Mouse (Mus musculus) midbrain, postnatal 0 days (tissue): ENCODE results near the gene Cd6. TPM values are rescaled to one million over a fixed set of nuclear protein-coding genes. Genes with fewer than 3 reads are reported as not detected.

Experiments
- ATAC-seq: fragments of 200-750 bp; cut with Nextera tagmentation; 2 replicates; pipeline ENCODE4 v1.8.0; 2017; ENCODE audit warnings: moderate number of reproducible peaks, mild to moderate bottlenecking, moderate TSS enrichment, moderate library complexity; ENCODE audit not compliant: low FRiP score
- DNase-seq: peaks from one replicate; pipeline ENCODE4 v3.0.0-alpha.2; 2015; ENCODE audit warnings: low spot score
- H3K27ac ChIP-seq: fragments of 300-500 bp; sonication (generic); 2 replicates; pipeline ENCODE4 v1.5.1; 2014; ENCODE audit warnings: low read depth, mild to moderate bottlenecking, low read length, mixed read lengths
- H3K27me3 ChIP-seq: fragments of 300-500 bp; sonication (generic); 2 replicates; pipeline ENCODE4 v1.6.1; 2014; ENCODE audit warnings: low read length, control low read depth, mixed read lengths; ENCODE audit not compliant: insufficient read depth
- H3K36me3 ChIP-seq: fragments of 300-500 bp; sonication (generic); 2 replicates; pipeline ENCODE4 v1.6.1; 2014; ENCODE audit warnings: low read length, control low read depth, mixed read lengths; ENCODE audit not compliant: insufficient read depth
- H3K4me1 ChIP-seq: fragments of 300-500 bp; sonication (generic); 2 replicates; pipeline ENCODE4 v1.6.1; 2014; ENCODE audit warnings: mild to moderate bottlenecking, control low read depth, antibody characterized with exemption, low read length, mixed read lengths; ENCODE audit not compliant: insufficient read depth
- H3K4me2 ChIP-seq: fragments of 300-500 bp; sonication (generic); 2 replicates; pipeline ENCODE4 v1.6.1; 2014; ENCODE audit warnings: low read depth, mild to moderate bottlenecking, low read length, mixed read lengths; ENCODE audit not compliant: poor library complexity, severe bottlenecking
- H3K4me3 ChIP-seq: fragments of 300-500 bp; sonication (generic); 2 replicates; pipeline ENCODE4 v1.5.1; 2014; ENCODE audit warnings: low read depth, mild to moderate bottlenecking, low read length, moderate library complexity
- H3K9ac ChIP-seq: fragments of 300-500 bp; sonication (generic); replicated peaks from 2 replicates; pipeline ENCODE4 v1.6.1; 2014; ENCODE audit warnings: mild to moderate bottlenecking, low read length, moderate library complexity, mixed read lengths; ENCODE audit not compliant: poor library complexity, severe bottlenecking
- H3K9me3 ChIP-seq: fragments of 300-500 bp; sonication (generic); 2 replicates; pipeline ENCODE4 v1.6.1; 2016; ENCODE audit warnings: low read length, control low read depth
- CTCF ChIP-seq: IDR thresholded peaks from 2 replicates; pipeline ENCODE4 v1.5.1; 2016; ENCODE audit warnings: antibody characterized with exemption, mild to moderate bottlenecking
- WGBS: fragments of 180-500 bp; shearing (Covaris S2); extraction: QIAGEN DNeasy Blood & Tissue Kit; methylation state at CpG from one replicate; pipeline ENCODE4 v1.1.7; 2014; 5-methylcytosine and 5-hydroxymethylcytosine counted together
- polyA plus RNA-seq: library from polyadenylated mRNA; unstranded; fragments of >200 nt; fragmentation: Nextera tagmentation; extraction: Ambion mirVana; gene quantifications from 2 replicates; pipeline ENCODE4 v1.2.1, GENCODE M21; 2015
- total RNA-seq: library from RNA; depleted of rRNA; stranded (reverse); fragments of >200 nt; gene quantifications from 2 replicates; pipeline ENCODE4 v1.2.3, GENCODE M21; 2014

The Cd6 gene
- total and polyA plus RNA-seq, 2 experiments from 2014 or later, result 0.22 TPM; not detected in 1

- Histone ChIP-seq H3K27me3 (no peaks in the 10 kb centered on the region), H3K4me2 (no peak overlapping the region), H3K27ac (no peak overlapping the region), H3K9me3 (no peaks in the 10 kb centered on the region), H3K4me3 (no peak overlapping the region), H3K4me1 (no peaks in the 10 kb centered on the region), H3K36me3 (no peaks in the 10 kb centered on the region), H3K9ac (no peak overlapping the region)
- no peak for TF ChIP-seq CTCF
- ATAC-seq (no peak), DNase-seq (no peak)
- 47% methylated on average over 11 of the region's 11 CpGs for WGBS
Observed at GRCm38 (mm10) chr19:10748401-10749102, 81.3 kb downstream of the Cd6 start.

- no peak overlapping the region for H3K27ac ChIP-seq
- TF ChIP-seq CTCF, result no peak
- no peak for DNase-seq
- no peaks in the 10 kb centered on the region for H3K36me3 ChIP-seq
- no peaks in the 10 kb centered on the region for H3K4me1 ChIP-seq
- H3K9me3 ChIP-seq, result no peaks in the 10 kb centered on the region
- H3K4me3 ChIP-seq, result no peak overlapping the region
- no peaks in the 10 kb centered on the region for H3K27me3 ChIP-seq
- H3K9ac ChIP-seq, result no peak overlapping the region
- H3K4me2 ChIP-seq, result no peak overlapping the region
- WGBS, result 88% methylated on average over 6 of the region's 6 CpGs
- no peak for ATAC-seq
Observed at GRCm38 (mm10) chr19:10747718-10748117, 82.1 kb downstream of the Cd6 start.

DNA sequence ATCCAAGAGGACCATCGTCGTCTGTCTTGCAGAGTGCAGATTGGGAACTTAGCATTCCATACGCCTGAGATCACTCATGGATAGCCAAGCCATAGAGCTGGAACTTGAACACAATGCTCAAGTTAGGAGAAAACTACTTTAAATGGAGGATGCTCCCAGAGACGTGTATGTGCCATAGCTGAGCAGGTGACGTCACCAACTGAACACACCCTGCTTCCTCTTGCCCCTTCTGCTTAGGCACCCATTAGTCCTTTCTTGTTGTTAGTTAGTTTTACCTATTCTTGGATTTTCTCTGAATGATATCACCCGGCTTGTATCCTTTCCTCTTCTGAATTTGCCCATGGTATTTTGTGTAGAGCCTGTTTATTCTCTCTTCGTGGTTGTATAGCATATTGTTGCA is 82.7 kb downstream of the Cd6 start:
- H3K36me3 ChIP-seq, result no peaks in the 10 kb centered on the region
- ATAC-seq (no peak), DNase-seq (no peak)
- no peak overlapping the region for H3K4me3 ChIP-seq
- no peaks in the 10 kb centered on the region for H3K27me3 ChIP-seq
- no peak for TF ChIP-seq CTCF
- H3K4me1 ChIP-seq, result no peaks in the 10 kb centered on the region
- H3K4me2 ChIP-seq, result no peak overlapping the region
- H3K27ac ChIP-seq, result no peak overlapping the region
- no peaks in the 10 kb centered on the region for H3K9me3 ChIP-seq
- no peak overlapping the region for H3K9ac ChIP-seq
- 87% methylated on average over 7 of the region's 7 CpGs for WGBS

GRCm38 (mm10) chr19:10742565-10742964 is 87.3 kb downstream of the Cd6 start:
- Histone ChIP-seq H3K27ac (no peak overlapping the region), H3K9me3 (no peaks in the 10 kb centered on the region), H3K4me2 (no peak overlapping the region), H3K4me3 (no peak overlapping the region), H3K4me1 (no peaks in the 10 kb centered on the region), H3K36me3 (no peaks in the 10 kb centered on the region), H3K27me3 (no peaks in the 10 kb centered on the region), H3K9ac (no peak overlapping the region)
- WGBS, result 85% methylated on average over 3 of the region's 3 CpGs
- no peak for ATAC-seq
- no peak for DNase-seq
- TF ChIP-seq CTCF, result no peak

DNA sequence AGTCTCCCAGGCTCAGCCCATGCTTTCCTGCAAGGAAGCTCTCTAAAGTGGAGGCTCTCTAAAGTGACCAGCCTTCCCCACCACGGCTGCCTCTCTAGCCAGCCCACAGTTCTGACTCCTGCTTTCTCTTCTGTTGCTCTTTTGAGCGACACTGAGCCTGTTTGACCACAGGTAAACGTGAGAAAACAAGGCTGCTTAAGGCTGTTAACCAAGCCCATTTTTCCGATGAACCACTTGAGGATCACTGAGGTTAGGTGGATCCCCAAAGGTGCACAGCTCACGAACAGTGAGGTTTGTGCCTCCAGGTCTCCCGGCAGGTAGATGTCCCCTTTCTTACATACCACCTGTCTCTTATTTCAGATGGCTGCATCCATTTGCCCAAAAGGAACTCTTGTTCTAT is 87.7 kb downstream of the Cd6 start:
- no peaks in the 10 kb centered on the region for H3K27me3 ChIP-seq
- WGBS, result 90% methylated on average over 6 of the region's 6 CpGs
- ATAC-seq, result no peak
- no peak for TF ChIP-seq CTCF
- no peaks in the 10 kb centered on the region for H3K4me1 ChIP-seq
- H3K27ac ChIP-seq, result no peak overlapping the region
- no peak overlapping the region for H3K4me3 ChIP-seq
- DNase-seq, result no peak
- no peaks in the 10 kb centered on the region for H3K9me3 ChIP-seq
- H3K9ac ChIP-seq, result no peak overlapping the region
- H3K36me3 ChIP-seq, result no peaks in the 10 kb centered on the region
- H3K4me2 ChIP-seq, result no peak overlapping the region

DNA sequence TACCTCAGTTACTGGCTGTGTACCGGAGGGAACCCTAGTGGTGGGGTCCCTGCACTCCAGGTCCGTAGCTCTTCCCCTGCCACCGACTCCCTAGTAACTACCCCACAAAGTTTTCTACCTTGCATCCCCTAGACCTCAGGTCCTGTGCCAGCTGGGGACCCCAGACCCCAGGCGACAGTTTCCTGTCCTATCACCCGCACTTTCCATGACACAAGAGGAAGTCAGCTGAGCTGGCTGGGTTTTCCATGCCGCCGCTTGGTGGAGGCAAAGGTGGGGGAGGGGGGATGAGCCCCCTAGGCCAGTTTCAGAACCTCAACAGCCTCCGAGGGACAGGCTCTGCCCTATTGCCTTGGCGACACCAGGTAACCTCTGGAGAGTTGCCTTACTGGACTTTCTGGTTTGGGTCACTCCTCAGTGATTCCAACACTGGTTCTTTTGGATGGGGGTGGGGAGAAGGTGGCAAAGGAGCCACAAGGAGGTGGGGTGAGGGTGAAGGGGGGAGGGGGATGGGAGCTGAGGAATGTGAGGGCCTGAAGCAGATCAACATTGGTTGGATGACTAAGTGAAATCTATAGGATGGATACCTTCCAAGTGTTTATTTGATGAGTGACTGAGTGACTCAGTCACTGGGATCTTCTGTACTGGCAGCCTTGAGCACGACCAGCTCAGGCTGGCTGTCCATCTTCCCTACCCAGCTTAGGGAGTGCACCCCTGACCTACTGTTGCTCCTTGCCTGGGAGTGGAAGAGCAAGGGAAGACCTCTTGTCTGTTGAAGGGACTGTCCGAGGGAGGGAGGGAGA is 89.0 kb downstream of the Cd6 start:
- WGBS, result 46% methylated on average over 11 of the region's 11 CpGs
- H3K4me2 ChIP-seq, result no peak overlapping the region
- no peaks in the 10 kb centered on the region for H3K27me3 ChIP-seq
- H3K9ac ChIP-seq, result no peak overlapping the region
- H3K36me3 ChIP-seq, result no peaks in the 10 kb centered on the region
- no peak for TF ChIP-seq CTCF
- no peak for ATAC-seq
- H3K4me3 ChIP-seq, result no peak overlapping the region
- no peak overlapping the region for H3K27ac ChIP-seq
- no peaks in the 10 kb centered on the region for H3K9me3 ChIP-seq
- H3K4me1 ChIP-seq, result no peaks in the 10 kb centered on the region
- DNase-seq, result no peak
